Mouse (Mus musculus): ENCODE measurements around the gene Tbc1d1.

- TF ChIP-seq CTCF (IDR thresholded peaks at IDR 0.05; ENCODE audit: low read depth) (no peak), EP300 (IDR thresholded peaks at IDR 0.05; ENCODE audit: low read depth) (no peak)
Measured at GRCm38 (mm10) chr5:64216326-64216725, 60.2 kb downstream of the Tbc1d1 start.
